Mouse (Mus musculus): ENCODE measurements around the gene Mprip.
A peak's percentile ranks its signal among the peaks of the same experiment; 100 is the strongest.
"Not testable (repeated sequence)": the region's sequence is repeated elsewhere in the genome, so short reads cannot be mapped to it uniquely, and the experiment has no call there.

The Mprip gene

GRCm38 (mm10) chr11:59707931-59708611, 47.0 kb downstream of the Mprip start:
- DNase-seq (ENCODE audit: low read depth, low spot score) = peak; percentile 85

- no peak for DNase-seq (ENCODE audit: low read depth, low spot score)
Measured at GRCm38 (mm10) chr11:59715424-59715840, 54.3 kb downstream of the Mprip start.

DNA sequence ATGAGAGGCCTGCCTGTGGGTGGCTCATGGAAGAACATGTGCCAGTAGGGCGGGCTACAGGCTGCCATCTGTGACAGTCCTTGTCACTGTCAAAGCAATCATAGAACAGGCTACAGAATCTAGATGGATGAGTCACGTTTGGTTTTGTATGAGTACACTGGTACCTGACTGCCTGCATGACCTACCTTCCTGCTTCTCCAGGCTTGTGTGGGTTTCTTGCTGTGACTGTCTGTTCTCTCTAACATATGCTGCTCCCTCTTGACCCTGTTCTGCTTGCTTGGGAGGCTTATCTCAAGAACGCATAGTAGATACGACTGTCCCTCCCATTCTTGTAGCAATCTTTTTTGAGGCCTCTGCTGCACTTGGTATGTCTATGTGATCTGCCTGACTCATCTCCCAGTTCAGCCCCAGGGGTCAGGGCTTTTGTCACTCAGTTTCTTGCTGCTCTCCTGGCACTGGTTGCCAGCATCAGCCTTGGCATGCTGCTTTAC, 56.7 kb downstream of the Mprip start:
- DNase-seq (ENCODE audit: low read depth, low spot score) = no peak

DNA sequence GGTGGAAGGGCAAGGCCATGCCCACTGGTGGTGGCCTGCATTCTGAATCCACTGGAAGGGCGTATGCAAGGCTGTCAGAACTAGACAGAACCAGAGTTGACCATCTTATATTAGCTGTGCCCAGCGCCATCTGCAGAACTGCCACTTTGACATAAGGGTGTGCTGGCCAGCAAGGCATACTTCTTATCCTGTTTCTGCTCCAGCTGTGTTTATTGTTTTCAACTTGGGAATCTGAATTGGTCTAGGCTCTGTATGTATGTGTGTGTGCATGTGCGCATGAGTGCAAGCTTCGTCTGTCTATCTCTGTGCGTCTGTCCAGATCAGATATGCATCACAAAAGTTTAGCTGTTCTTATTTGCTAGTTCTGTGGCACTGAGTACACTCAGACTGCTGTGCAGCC, 58.1 kb downstream of the Mprip start:
- DNase-seq (ENCODE audit: low read depth, low spot score) = no peak

GRCm38 (mm10) chr11:59721385-59721784, 60.3 kb downstream of the Mprip start:
- DNase-seq (ENCODE audit: low read depth, low spot score) = no peak

GRCm38 (mm10) chr11:59727204-59727603, 66.1 kb downstream of the Mprip start:
- DNase-seq (ENCODE audit: low read depth, low spot score) = peak; percentile 36

DNA sequence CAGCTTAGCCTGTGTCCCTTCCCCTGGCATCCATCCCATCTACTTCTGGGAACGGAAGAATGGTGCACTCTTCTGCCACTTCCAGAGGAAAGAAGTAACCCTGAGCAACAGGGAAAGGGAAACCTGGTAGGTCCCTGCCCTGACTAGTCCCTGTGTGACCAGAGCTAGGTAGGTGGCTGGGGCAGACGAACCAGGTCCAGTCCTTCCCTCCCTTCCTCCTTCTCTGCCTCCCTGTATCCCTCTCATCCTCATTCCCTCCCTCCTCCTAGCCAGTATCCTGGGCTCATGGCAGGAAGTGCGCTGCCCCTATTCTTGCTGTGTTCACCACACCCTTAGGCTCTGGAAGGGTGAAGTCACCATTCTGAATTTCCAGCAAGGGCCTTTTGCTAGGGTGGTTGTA, 70.7 kb downstream of the Mprip start:
- DNase-seq (ENCODE audit: low read depth, low spot score) = peak; percentile 14

DNA sequence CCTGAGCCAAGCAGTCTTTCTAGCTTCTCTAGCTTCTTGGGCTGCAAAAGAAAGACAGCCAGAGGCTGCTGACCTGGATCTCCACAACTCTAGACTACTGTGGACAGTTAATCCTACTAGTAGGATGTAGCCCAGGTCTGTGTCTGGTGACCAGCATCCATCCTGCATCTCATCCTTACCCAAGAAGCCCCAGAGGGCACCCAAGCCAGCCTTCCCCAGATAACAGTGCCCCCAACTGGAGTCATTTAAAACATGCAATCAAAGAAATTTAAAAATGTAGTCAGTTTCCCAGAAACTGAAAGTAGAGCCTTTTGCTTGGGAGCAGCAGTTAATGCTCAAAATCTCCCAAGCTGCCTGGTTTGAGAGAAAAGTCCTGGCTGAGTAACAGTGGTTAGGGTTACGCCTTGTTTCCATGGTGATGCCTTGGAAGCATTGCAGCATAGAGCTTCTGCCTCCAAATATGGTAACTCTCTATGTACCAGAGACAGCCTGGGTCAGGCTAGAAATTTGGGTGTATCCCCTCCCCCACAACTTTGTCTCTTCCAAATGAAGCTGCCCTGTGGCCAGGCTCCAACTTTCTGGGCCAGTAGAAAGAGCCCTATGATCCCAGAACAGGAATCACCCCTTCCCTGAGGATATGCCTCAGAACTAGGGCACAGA, 71.4 kb downstream of the Mprip start:
- DNase-seq (ENCODE audit: low read depth, low spot score) = peak; percentile 84

GRCm38 (mm10) chr11:59733600-59733999, 72.5 kb downstream of the Mprip start:
- not testable (repeated sequence) for DNase-seq (ENCODE audit: low read depth, low spot score)

DNA sequence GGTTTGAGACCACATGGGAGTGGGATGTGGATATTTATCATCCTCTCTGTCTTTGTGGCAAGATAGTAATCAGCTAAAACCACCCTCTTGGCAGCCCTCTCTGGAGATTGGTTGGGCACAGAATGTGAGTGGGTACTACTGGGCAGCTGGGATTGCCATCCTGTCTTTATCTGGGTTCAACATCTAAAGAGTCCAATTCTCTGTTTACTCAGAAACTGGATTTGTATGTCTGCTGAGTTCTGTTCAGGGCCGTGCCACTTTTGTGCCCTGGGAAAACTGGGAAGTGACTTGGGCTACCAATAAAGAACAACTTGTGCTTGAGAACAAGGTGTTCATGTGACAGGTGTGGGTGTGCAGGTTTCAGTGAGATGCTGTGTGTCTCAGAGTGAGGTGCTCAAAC, 73.2 kb downstream of the Mprip start:
- DNase-seq (ENCODE audit: low read depth, low spot score) = no peak

DNA sequence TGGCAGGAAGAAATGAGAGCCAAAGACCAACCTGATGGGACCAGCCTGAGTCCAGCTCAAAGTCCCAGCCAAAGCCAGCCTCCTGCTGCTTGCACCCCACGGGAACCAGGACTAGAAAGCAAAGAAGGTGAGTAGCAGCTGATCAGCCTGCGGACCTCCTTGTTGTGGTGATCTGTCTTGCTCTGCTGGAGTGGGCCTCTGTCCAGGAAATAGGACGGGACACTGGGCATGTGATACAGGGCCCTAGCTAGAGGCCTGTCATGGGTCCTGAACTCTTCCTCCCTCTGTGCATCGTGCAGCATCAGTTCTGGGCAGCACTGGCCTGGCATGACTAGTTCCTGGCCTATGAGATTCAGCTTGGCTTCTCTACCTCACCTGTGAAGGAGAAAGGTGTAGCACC, 74.8 kb downstream of the Mprip start:
- not testable (repeated sequence) for DNase-seq (ENCODE audit: low read depth, low spot score)

- DNase-seq (ENCODE audit: low read depth, low spot score) = no peak
Measured at GRCm38 (mm10) chr11:59737250-59737649, 76.1 kb downstream of the Mprip start.

- no peak for DNase-seq (ENCODE audit: low read depth, low spot score)
Measured at GRCm38 (mm10) chr11:59739996-59740395, 78.9 kb downstream of the Mprip start.

GRCm38 (mm10) chr11:59741915-59742314, 80.8 kb downstream of the Mprip start:
- no peak for DNase-seq (ENCODE audit: low read depth, low spot score)

DNA sequence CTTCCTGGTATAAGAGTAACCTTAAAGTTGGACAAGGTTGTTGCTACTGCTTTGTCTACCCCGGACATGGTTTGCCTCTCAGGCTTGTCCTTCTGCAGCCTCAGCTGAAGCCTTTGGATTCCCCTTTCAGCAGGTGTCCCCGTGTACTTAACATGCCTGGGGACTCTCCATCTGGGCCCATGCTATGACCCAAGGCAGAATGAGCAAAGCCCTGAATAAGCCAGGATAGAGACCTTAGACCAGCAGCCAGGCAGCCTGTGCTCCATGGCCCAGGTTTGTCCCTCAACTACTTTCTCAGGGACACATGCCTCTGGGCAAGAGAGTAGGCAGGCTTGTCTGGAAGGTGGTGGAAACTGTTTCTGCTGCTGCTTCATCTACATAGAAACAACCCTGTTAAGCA, 82.2 kb downstream of the Mprip start:
- DNase-seq (ENCODE audit: low read depth, low spot score) = no peak

GRCm38 (mm10) chr11:59743712-59744111, 82.6 kb downstream of the Mprip start:
- DNase-seq (ENCODE audit: low read depth, low spot score) = no peak

DNA sequence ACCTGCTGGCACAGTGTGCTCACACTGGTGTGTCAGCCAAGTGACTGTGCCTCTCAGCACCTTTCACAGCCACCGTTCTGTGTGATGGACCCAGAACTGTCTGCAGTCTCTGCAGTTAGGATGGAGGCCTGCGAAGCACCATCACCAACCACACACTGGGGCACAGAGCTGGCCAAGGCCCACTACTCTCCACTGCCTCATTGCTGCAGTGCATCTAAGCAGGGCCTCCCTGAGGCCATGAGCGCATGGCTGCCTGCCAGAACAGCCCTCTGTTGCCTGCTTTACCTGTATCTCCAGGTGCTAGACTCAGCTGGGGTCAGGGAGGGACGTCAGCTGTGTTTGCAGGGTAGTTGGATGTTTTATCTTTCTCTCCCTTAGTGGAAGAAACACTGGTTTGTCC, 83.3 kb downstream of the Mprip start:
- no peak for DNase-seq (ENCODE audit: low read depth, low spot score)

- no peak for DNase-seq (ENCODE audit: low read depth, low spot score)
Measured at GRCm38 (mm10) chr11:59745851-59746250, 84.7 kb downstream of the Mprip start.

- DNase-seq (ENCODE audit: low read depth, low spot score) = peak; percentile 22
Measured at GRCm38 (mm10) chr11:59746614-59747013, 85.5 kb downstream of the Mprip start.

DNA sequence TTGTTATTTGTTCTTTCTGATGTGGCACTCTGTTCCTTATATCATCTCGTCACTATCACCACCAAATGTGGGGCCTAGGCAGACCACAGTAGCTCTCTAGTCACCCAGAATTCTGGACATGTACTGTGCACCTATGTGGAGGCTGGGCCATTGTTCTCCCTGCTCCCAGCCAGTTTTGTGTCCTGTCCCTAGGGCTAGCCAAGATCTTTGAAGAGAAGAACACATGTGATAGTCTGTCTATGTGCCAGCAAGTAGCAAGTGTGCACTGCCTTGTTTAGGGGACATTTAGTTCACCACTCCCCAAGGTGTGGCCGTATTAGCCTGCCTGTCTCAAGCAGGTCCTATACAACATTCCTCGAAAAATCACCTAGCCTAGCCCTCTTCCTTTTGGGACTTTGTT, 87.9 kb downstream of the Mprip start:
- no peak for DNase-seq (ENCODE audit: low read depth, low spot score)

DNA sequence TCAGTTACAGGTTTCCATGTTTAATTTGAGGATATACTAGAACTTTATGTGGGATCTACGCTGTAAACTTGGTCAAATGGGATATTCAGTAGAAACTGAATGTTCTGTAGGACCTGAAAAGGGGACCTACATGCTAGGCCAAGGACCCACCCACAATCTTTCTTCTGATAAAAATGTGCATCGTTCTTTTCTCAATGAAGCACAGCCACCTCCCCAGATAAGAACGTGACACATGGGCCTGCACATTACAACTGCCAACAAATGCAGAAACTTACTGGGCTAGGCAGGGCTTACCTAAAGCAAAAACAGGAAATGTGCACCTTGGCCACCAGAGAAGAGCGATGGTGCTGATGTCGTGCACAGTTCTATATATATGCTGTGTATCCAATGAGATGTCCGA, 93.4 kb downstream of the Mprip start:
- DNase-seq (ENCODE audit: low read depth, low spot score) = no peak

DNA sequence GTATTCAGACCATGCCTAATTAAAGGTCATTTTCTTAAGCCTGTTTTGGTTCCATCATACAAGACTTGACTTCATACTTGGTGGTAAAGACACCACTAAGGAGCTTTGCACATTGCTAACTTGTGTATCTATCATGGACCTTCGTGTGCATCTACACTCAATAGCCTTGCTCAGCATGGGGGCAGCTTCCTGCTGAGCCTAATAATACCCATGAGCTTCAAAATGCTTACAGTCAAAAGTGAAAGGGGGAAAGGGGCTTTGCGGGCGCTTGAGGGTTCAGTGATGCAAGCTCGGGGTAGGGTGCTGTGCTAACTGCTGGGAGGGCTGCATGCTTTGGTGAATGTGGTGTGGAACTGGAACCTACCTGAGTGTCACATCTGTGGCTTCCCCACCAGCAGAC, 95.2 kb downstream of the Mprip start:
- no peak for DNase-seq (ENCODE audit: low read depth, low spot score)
